Mouse (Mus musculus) heart, postnatal 0 days (tissue): ENCODE results near the gene Dhx16. TPM values are rescaled to one million over a fixed set of nuclear protein-coding genes. Genes with fewer than 3 reads are reported as not detected.
A peak's percentile ranks its signal among the peaks of the same experiment; 100 is the strongest.
"Not testable (repeated sequence)": the region's sequence is repeated elsewhere in the genome, so short reads cannot be mapped to it uniquely, and the experiment has no call there.

Experiments used
- ATAC-seq: fragments of 200-750 bp; cut with Nextera tagmentation; 2 replicates; pipeline ENCODE4 v1.8.0; 2017; ENCODE audit warnings: low read depth, moderate number of reproducible peaks, moderate library complexity; ENCODE audit not compliant: insufficient read depth
- DNase-seq: peaks from one replicate; pipeline ENCODE4 v3.0.0-alpha.2; 2016; ENCODE audit warnings: low spot score
- H3K27ac ChIP-seq: fragments of 300-500 bp; sonication (generic); 2 replicates; pipeline ENCODE4 v1.5.1; 2014; ENCODE audit warnings: low read depth, mild to moderate bottlenecking
- H3K27me3 ChIP-seq: fragments of 300-500 bp; sonication (generic); 2 replicates; pipeline ENCODE4 v1.6.1; 2014; ENCODE audit warnings: low read length, mixed read lengths; ENCODE audit not compliant: control insufficient read depth, insufficient read depth
- H3K36me3 ChIP-seq: fragments of 300-500 bp; sonication (generic); replicated peaks from 2 replicates; pipeline ENCODE4 v1.6.1; 2014; ENCODE audit warnings: low read length, mixed read lengths; ENCODE audit not compliant: control insufficient read depth, insufficient read depth
- H3K4me1 ChIP-seq: fragments of 300-500 bp; sonication (generic); 2 replicates; pipeline ENCODE4 v1.6.1; 2014; ENCODE audit warnings: antibody characterized with exemption; ENCODE audit not compliant: control insufficient read depth, insufficient read depth
- H3K4me2 ChIP-seq: fragments of 300-500 bp; sonication (generic); 2 replicates; pipeline ENCODE4 v1.6.1; 2014; ENCODE audit warnings: low read depth, mild to moderate bottlenecking, low read length, moderate library complexity
- H3K4me3 ChIP-seq: fragments of 300-500 bp; sonication (generic); 2 replicates; pipeline ENCODE4 v1.5.1; 2014; ENCODE audit warnings: low read depth, low read length
- H3K9ac ChIP-seq: fragments of 300-500 bp; sonication (generic); replicated peaks from 2 replicates; pipeline ENCODE4 v1.6.1; 2014; ENCODE audit warnings: low read depth, low read length, mixed read lengths
- H3K9me3 ChIP-seq: fragments of 300-500 bp; sonication (generic); replicated peaks from 2 replicates; pipeline ENCODE4 v1.6.1; 2016; ENCODE audit warnings: low read length; ENCODE audit not compliant: control insufficient read depth
- CTCF ChIP-seq: IDR thresholded peaks from 2 replicates; pipeline ENCODE4 v1.5.1; 2016; ENCODE audit warnings: antibody characterized with exemption, control low read depth, low read depth
- EP300 ChIP-seq: IDR thresholded peaks from 2 replicates; pipeline ENCODE4 v1.6.1; 2016; ENCODE audit warnings: antibody characterized with exemption, low read depth
- WGBS: fragments of 180-500 bp; shearing (Covaris S2); extraction: QIAGEN DNeasy Blood & Tissue Kit; methylation state at CpG from one replicate; pipeline ENCODE4 v1.1.7; 2014; 5-methylcytosine and 5-hydroxymethylcytosine counted together
- polyA plus RNA-seq: library from polyadenylated mRNA; unstranded; fragments of >200 nt; fragmentation: Nextera tagmentation; extraction: Ambion mirVana; gene quantifications from 2 replicates; pipeline ENCODE4 v1.2.1, GENCODE M21; 2015
- total RNA-seq: library from RNA; depleted of rRNA; stranded (reverse); fragments of >200 nt; gene quantifications from 2 replicates; pipeline ENCODE4 v1.2.3, GENCODE M21; 2014; ENCODE audit warnings: low replicate concordance

Gene Dhx16
- total and polyA plus RNA-seq, 2 experiments from 2014 or later = 15.0 to 18.2 TPM

DNA sequence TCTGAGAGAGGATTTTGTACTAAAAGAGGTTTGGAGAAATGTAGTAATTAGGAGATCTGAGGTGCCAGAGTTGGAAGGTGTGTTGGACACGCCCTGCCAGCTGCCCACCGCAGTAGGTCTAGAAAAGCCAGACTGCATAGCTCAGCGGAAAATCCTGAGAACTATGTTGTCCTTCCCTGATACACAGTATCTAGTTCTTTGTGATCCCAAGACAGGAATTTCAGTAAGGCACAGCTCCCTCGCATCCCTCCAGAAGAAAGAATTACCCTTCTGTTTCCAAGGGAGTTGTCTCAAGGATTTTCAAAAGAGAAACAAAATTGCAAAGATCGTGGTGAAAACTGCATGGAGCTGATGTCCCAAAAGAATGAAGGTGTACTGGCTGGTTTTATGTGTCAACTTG lies 41.0 kb upstream of the Dhx16 start:
- peaks cover 17% of the 10 kb centered on the region for H3K4me1 ChIP-seq
- H3K9me3 ChIP-seq = no peaks in the 10 kb centered on the region
- TF ChIP-seq EP300 (no peak), CTCF (no peak)
- H3K9ac ChIP-seq = 0 out of 2 replicates have a peak overlapping the region, but pooled peaks have one; percentile 4
- no peak for ATAC-seq
- H3K4me2 ChIP-seq = peak overlapping the region; percentile 75
- H3K36me3 ChIP-seq = peaks cover 24% of the 10 kb centered on the region
- H3K27ac ChIP-seq = peak overlapping the region; percentile 89
- H3K27me3 ChIP-seq = no peaks in the 10 kb centered on the region
- 1% methylated on average over 5 of the region's 5 CpGs for WGBS
- no peak for DNase-seq
- peak overlapping the region; percentile 73 for H3K4me3 ChIP-seq

DNA sequence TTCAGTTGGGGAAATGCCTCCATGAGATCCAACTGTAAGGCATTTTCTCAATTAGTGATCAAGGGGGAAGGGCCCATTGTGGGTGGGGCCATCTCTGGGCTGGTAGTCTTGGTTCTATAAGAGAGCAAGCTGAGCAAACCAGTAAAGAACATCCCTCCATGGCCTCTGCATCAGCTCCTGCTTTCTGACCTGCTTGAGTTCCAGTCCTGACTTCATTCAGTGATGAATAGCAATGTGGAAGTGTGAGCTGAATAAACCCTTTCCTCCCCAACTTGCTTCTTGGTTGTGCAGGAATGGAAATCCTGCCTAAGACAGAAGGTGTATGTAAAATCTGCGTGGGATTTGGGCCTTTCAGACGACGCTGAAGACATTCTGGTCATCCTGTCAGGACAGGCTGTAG lies 40.6 kb upstream of the Dhx16 start:
- Histone ChIP-seq H3K4me3 (peak overlapping the region; percentile 73; the same call in 1 of the 2 replicates), H3K4me1 (peaks cover 17% of the 10 kb centered on the region), H3K36me3 (peaks cover 20% of the 10 kb centered on the region), H3K27ac (peak overlapping the region; percentile 89), H3K9ac (0 out of 2 replicates have a peak overlapping the region, but pooled peaks have one; percentile 4), H3K4me2 (peak overlapping the region; percentile 75)
- not testable (repeated sequence) for DNase-seq, H3K27me3 ChIP-seq, ATAC-seq, H3K9me3 ChIP-seq
- WGBS = 45% methylated on average over 3 of the region's 3 CpGs

DNA sequence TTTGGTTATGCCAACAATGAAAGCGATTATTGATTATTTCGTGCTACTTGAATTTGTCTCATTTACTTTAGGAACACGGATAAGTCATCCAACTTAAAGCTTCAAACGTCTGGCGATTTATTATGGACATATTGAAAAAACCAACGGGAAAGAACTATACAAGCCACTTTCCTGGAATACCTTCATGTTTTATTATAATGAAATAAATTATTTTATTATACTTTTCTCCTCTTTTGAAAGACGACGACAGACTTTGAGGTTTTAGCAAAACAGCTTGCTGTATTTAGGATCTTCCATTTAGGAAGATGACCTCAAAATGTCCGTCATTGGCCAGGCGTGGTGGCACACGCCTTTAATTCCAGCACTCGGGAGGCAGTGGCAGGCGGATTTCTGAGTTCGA lies 39.1 kb upstream of the Dhx16 start:
- 53% methylated on average over 14 of the region's 14 CpGs for WGBS
- Histone ChIP-seq H3K27me3 (no peaks in the 10 kb centered on the region), H3K4me3 (peak overlapping the region; percentile 70), H3K4me1 (peaks cover 13% of the 10 kb centered on the region), H3K36me3 (peaks cover 15% of the 10 kb centered on the region), H3K9me3 (no peaks in the 10 kb centered on the region), H3K9ac (no peak overlapping the region; the same call in 1 of the 2 replicates), H3K4me2 (peak overlapping the region; percentile 54), H3K27ac (peak overlapping the region; percentile 86)
- DNase-seq (no peak), ATAC-seq (no peak)
- TF ChIP-seq CTCF (no peak), EP300 (no peak)

DNA sequence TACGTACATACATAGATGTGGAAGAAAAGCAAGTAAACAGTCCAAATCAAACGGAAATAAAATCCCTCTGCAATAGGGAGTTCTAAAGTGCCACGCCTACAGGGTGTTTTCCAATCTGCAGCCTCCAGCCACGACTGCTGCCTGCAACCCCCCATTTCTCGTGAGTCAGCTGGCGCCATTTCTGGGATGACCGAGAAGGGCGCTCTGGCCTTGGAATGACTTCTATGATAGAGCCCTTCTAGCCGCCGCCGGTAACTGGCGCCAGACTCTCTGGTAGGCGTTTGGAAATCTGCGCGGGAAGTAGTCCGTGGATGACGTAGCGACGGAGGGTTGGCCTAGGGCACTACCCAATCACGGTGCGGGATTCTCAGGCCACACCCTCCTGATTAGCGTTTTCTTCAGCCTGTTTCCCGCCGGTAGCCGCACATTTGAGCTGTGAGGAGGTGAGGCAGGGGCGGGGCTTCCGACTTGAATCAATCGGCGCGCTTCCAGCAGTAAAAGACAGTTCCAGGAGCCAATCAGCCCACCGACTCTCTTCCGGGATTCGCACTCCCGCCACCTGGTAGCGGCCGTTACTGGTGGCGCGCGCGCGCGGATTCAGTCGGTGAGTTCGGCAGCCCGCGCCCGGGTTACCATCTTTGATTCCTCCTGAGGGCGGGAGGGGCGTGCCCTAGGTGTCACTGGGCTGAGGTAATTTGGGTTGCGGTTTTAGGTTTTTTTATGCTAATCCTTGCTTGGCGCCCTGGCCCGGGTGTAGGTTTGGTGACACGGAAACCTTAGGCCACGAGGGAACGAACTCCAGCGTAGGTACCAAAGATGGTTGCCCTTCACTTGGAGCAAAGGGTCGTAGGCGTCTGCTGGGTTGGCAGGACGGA lies 38.3 kb upstream of the Dhx16 start, which contains the start of gene Mdc1:
Gene Mdc1, plus strand, starts transcription at position 440 of the 875 bp plus-strand sequence.
- Histone ChIP-seq H3K27ac (peak within 1 kb of the TSS; percentile 86), H3K4me3 (peak within 1 kb of the TSS; percentile 70), H3K36me3 (peaks cover 17% of the 10 kb centered on the region), H3K9ac (peak within 1 kb of the TSS; percentile 49), H3K9me3 (no peaks in the 10 kb centered on the region), H3K4me1 (peaks cover 13% of the 10 kb centered on the region), H3K4me2 (peak within 1 kb of the TSS; percentile 84), H3K27me3 (no peaks in the 10 kb centered on the region)
- WGBS = under 1% methylated on average over 59 of the region's 59 CpGs
- TF ChIP-seq CTCF = no peak; the same call in 1 of the 2 replicates
- peak; percentile 93 for TF ChIP-seq EP300
- DNase-seq (peak; percentile 100), ATAC-seq (peak; percentile 89)

DNA sequence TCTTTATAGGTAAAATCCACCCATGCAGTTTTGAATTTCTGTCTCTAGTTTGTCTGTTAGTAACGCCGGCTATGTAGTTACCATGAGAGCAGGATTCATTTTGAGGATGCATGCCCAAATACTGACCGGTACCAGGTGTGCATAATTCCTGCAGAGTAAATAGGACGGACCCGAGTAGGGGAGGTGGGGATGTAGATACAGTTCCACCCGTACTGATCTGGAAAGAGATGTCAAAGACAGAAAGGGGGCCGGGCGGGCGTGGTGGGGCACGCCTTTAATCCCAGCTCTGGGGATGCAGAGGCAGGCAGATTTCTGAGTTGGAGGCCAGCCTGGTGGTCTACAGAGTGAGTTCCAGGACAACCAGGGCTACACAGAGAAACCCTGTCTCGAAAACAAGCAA lies 37.6 kb upstream of the Dhx16 start:
- Histone ChIP-seq H3K27me3 (no peaks in the 10 kb centered on the region), H3K4me3 (peak overlapping the region; percentile 70), H3K36me3 (peaks cover 19% of the 10 kb centered on the region), H3K9ac (peak overlapping the region; percentile 49), H3K27ac (peak overlapping the region; percentile 80), H3K9me3 (no peaks in the 10 kb centered on the region), H3K4me1 (peaks cover 13% of the 10 kb centered on the region), H3K4me2 (peak overlapping the region; percentile 84)
- WGBS = 16% methylated on average over 11 of the region's 11 CpGs
- DNase-seq (no peak), ATAC-seq (no peak)
- no peak for TF ChIP-seq EP300
- TF ChIP-seq CTCF = no peak

DNA sequence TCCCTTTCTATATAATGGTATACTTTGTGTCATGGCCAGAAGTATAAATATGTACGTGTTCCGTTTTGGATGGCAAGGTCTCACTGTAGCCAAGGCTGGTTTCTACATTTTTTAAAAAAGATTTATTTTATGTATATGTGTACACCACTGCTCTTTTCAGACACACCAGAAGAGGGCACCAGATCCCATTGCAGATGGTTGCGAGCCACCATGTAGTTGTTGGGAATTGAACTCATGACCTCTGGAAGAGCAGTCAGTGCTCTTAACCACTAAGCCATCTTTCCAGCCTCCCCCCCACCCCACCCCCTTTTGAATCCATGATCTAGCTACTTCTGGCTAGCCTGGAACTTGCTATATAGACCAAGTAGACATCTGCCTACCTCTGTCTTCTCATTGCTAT lies 36.1 kb upstream of the Dhx16 start:
- Histone ChIP-seq H3K36me3 (peaks cover 34% of the 10 kb centered on the region), H3K4me2 (no peak overlapping the region), H3K4me3 (no peak overlapping the region), H3K4me1 (peaks cover 13% of the 10 kb centered on the region), H3K9ac (no peak overlapping the region), H3K27ac (no peak overlapping the region), H3K27me3 (no peaks in the 10 kb centered on the region), H3K9me3 (no peaks in the 10 kb centered on the region)
- no peak for ATAC-seq
- WGBS = 96% methylated on average over 3 of the region's 3 CpGs
- DNase-seq = no peak
- TF ChIP-seq CTCF (peak; percentile 15), EP300 (no peak)
